Mouse (Mus musculus) T-helper 1 cell (primary cell): ENCODE measurements around the gene Lrrc2.

Experiments used
- in situ Hi-C: fragments of 300-600 bp; cut with MboI, MseI; formaldehyde crosslinking; loops from one replicate; pipeline ENCODE4 v1.15.1; 2025; ENCODE audit warnings: high pct_unique_total_duplicates

Gene Lrrc2

DNA sequence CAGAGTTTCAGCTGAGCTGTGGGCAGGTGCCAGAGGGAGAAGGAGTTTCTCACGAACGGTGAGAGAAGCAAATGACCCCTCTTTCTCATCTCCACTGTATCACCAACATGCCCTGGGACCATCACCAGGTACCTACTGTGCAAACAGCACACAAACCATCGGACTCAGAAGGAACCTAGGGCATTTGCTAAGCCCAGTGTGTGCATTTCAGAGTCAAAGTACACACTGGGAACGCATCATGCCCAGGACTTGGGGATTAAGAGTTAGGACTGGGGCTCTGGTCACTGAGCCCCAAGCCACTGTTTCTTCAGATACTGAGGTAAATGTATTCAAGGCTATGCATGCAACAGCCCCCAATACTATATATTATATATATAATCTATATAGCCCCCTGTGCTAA lies 36.0 kb downstream of the Lrrc2 start:
- in situ Hi-C loops, result no loop called here

DNA sequence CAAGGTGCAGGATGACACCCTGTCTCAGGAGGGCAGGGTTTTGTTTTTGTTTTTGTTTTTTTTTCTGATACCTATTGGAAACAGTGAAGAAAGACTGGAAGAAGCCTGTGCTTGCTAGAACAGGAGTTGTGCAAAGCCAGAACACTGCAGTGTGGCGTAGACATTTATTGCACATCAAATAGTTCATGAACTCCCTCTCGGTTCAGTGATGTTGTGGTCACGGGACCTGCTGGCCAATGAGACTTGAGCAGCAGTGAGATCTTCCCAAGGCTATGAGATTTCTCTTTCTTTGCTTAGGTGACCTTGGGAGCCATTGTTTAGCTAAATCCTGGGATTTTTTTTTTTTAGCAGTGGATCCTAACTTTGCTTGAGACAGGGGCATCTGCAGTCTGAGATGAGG lies 36.7 kb downstream of the Lrrc2 start:
- in situ Hi-C loops, result no loop called here

DNA sequence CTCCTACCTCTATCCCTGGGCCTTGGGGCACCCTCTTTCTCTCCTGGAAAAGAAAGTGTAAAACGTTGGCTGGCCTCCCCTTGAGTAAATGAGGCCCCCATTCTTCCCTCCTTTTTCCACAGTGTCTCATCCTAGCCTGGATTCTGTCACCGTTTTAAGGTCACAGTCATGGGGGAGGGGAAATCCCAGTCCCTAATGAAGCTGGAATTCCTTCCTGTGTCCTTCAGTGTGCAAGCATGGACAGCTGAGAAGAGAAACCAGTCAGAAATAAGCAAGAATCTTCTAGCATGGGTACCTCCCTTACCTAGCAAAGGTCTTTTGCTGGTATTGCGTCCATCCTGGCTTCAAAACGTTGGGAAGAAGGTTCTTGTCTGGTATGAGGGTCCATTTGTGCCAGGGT lies 37.8 kb downstream of the Lrrc2 start:
- in situ Hi-C loops, result no loop called here

DNA sequence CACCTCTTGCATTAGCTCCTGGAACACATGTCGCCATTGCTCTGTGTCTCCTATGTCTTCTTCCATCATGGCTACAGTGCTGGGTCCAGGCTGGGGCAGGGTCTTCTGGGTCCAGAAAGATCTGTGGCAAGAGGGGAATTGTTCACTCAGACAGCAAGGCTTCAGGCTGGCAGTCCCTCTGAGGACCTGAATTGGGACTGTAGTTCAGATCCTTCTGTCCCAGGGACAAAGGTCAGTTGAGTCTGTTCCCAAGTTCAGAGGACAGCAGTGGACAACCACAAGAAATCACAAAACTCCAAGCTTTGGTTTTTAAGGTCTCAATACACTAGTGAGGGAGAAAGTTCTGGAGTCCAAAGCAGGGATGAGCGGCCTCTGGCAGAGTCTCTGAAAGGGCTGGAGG lies 38.2 kb downstream of the Lrrc2 start:
- in situ Hi-C loops, result no loop called here

DNA sequence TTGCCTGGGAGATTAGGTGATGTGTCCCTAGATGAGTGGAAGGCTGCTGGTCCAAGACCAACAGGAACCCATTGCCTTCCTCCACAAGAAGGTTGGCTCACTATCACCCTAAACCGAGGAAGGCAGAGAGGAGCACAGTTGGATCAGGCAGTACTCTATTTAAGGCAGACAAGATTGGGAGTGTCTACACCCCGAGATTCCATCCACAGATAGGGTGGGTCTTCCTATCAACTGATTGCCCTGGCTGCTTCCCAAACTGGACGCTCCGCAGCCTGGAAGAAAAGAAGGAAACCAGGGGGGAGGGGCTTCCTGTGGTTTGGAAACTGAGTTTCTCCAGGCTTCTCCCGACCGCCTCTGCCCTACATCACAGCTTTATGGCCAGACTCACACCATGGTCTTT lies 38.9 kb downstream of the Lrrc2 start, which contains the start of gene Rtp3:
TSS of gene Rtp3 (minus strand) at position 380 of the 400 bp plus-strand sequence.
- in situ Hi-C loops, result no loop called here

DNA sequence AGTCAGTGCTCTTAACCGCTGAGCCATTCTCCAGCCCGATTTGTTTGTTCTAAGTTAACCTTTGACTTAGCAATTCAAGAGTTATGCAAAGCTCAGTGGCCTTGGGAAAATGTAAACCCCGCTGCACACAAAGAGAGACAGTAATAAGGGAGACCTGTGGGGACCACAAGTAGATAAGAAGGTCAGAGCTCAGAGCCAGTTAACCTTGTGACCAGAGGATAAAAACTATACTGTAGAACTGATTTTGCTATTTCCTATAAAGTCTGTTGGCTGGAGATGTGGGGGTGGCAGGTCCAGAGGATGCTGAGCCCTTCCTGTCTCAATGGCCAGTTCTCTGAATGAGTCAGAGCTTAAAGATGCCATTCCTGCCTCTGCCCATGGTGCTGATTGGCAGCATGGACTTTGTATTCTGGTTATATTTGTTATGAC lies 42.0 kb downstream of the Lrrc2 start:
- in situ Hi-C loops, result no loop called here

DNA sequence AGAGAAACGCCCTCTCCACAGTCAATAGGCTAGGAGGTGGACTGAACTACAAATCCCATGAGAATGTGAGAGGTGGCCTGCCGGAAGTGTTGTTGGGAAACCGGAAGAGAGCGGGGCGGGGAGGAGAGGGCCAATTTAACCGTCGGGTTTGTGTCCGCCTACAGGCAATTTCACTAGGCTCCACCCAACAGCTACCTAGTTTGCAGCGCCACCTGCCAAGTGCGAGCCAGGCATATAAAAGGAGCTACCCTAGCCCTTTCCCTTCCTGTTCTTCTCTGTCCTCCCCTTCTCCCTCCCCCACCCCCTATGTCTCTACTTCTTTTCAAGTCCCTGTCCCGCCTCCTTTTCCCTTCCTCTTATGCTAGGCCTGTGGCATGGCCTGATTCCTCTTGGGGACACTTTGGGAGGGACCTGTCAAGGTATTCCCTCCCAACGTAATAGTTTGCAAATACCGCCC lies 43.4 kb downstream of the Lrrc2 start:
- in situ Hi-C loops, result no loop called here

DNA sequence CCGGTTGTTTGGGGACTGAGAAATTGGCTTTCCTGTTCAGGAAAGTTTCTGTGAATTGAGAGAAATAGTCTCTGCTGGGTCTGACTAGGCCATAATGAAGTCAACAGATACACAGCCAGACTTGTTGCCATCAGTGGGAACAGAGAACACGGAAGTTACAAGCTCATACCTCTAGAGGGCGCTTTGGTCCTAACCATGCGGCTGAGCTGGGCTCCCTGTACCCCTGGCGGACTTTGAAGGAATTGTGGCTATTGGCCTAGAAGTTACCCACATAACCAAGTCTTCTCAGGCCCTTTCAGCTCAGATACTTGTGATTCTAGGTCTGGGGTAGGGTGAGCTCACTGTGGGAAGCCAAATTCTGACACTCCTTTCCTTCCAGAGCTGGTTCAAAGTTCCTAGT lies 45.9 kb downstream of the Lrrc2 start:
- in situ Hi-C loops, result no loop called here

DNA sequence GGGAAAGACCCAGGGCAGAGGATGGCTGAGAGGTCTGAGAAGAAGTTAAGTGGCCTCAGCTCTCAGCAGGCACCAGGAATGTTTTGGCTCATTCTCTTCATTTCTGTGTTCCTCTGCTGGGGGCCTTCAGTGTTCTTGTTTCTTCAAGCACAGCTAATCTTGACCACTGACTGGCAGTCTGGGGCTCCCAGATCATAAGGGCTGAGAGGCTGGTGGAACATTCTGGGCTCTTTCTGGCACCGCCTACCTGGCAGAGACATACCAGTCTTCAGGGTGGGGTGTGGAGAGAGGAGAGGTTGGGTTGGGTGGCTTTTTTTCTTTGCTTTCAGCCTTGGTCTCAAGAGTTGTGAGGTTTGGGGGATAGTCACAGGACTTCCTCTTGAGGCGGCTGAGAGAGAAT lies 47.7 kb downstream of the Lrrc2 start:
- in situ Hi-C loops, result no loop called here

DNA sequence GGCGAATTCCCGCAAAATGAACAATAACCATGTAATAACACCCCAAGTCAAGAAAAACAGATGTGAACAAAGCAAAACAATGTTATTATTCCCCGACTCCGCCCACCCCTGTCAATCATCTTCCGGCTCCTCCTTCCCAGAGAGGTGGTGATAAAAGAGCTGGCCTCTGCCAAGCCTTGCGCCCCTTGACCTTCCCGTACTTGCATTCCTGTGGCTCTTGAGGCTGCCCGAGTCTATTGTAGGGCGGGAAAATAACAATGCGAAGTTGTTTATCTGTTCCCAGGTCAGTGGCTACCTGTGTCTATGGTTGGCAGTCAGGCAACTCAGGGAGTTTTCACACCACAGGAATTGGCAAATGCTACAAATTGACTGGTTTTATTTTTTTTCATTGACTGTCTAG lies 48.5 kb downstream of the Lrrc2 start:
- in situ Hi-C loops, result loop anchor here (5.0 kb wide), 1 partner anchor 77 kb away; no protein-coding TSS in a partner anchor

DNA sequence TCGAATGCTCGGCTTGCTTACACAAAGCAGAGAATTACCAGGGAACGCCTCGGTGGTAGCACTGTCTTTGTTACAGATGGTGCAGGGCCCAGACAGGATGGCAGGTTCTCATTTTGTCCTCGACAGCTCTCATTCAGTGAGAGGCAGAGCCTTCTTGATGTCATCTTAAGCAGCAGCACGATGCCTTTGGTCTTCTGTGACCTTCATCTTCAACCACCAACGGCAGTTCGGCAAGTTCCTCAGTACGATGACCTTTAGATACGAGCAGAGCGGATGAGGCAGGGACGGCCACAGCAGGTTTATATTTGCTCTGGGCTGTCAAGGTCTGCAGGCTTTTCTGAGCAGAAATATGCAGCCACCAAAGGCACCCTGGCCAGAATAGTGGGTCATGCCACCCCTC lies 50.3 kb downstream of the Lrrc2 start:
- in situ Hi-C loops, result loop anchor here (5.0 kb wide), 1 partner anchor 76 kb away; no protein-coding TSS in a partner anchor

DNA sequence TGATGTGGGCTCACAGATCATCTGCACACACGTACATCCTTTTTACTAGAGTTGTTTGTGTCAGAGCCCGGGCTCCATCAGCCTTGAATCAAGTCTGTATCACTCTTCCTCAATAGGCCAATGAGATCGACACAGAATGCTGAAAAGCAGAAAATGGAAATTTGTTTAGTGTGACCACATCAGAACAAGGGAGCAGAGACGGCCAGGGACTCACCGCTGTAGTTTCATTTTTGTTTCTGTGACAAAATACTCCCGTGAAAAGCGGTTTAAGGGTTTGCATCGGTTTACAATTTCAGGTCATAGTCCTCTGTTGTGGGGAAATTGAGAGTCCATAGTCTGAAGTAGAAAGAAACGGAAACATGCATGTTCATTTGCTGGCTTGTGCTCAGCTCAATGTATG lies 51.9 kb downstream of the Lrrc2 start:
- in situ Hi-C loops, result loop anchor here (5.0 kb wide), 1 partner anchor 74 kb away; no protein-coding TSS in a partner anchor

DNA sequence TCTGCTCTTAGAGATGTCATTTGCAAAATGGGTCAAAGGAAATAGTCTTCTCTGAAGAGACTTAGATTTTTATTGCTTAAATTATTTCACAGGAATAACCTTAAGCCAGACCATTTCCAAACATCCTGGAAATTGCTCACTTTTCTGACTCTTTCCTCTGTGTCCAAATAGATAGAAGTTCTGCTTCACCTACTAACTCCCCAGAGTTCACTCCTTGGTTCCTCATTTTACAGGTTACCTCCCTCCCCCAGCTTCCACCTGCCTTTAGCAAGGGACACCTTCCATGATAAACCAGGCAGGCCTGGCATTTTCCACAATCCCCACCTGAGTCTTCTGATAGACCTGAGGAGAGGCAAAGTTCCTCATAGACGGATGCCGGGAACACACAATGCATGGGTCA lies 55.2 kb downstream of the Lrrc2 start:
- in situ Hi-C loops, result no loop called here

DNA sequence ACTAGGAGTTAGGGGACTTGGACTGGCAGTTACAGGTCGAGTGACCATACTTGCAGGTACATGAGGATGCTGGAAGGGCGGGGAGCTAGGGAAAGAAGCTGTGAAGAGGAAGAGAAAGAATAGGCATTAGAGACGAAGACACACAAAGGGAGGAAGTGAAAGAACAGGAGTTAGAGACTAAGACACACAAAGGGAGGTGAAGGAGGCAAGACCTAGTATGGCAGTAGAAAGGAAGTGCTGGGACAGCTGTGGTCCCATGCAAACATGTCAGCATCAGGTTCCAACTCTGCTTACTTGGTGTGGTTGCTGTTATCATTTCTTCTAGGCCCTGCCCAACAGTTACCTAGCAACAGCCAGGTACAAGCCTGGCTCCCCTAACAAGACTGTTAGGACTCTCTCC lies 58.4 kb downstream of the Lrrc2 start:
- in situ Hi-C loops, result no loop called here

DNA sequence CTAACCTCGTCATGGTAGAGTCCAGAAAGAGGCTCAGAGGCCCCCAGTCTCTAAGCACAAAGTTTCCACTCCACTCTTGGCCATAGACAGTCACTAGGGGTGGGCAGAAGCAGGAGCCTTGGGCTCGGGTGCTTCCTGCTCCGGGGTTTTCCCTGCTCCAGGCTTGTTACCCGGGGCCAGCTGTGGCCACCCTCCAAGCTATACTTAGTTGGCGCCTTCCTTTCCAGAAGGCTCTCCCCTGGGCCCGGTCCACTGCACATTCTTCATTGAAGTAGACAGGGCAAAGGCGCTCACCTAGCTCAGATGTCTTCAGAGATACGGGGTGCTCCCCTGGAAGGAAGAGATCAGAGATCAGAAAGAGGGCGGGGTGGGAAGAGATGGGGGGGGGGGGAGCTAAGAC lies 60.2 kb downstream of the Lrrc2 start:
- in situ Hi-C loops, result no loop called here

DNA sequence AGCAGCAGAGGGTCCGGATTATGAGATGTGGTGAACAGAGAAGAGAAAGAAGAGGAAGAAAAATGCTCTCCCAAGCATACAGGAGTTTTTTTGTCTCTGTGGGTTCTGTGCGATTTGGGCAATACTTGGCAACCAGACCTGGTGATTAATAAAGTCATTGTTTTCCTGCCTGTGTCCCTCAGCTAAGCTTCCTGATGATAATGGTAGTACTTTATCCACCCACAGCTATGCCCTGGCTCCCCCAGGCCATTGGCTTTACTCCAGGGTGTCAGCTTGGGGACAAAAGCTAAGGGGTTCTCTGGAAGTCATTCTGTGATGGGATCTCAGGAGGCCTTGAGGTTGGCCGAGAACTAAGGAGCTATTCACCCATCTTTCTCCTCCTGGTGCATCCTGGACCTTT lies 60.7 kb downstream of the Lrrc2 start:
- in situ Hi-C loops, result no loop called here

DNA sequence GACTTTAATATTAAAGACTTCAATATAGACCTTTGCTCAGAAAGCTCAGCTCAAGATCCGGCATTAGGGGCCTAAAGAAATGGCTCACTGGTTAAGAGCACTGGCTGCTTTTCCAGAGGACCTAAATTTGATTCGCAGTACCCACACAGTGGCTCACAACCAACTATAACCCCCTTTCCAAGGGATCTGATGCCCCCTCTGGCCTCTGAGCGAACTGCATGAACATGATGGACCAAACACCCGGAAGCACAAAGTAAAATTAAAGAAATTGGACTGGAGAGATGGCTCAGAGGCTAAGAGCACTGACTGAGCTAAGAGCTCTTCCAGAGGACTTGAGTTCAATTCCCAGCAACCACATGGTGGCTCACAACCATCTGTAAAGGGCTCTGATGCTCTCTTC lies 64.3 kb downstream of the Lrrc2 start:
- in situ Hi-C loops, result no loop called here

DNA sequence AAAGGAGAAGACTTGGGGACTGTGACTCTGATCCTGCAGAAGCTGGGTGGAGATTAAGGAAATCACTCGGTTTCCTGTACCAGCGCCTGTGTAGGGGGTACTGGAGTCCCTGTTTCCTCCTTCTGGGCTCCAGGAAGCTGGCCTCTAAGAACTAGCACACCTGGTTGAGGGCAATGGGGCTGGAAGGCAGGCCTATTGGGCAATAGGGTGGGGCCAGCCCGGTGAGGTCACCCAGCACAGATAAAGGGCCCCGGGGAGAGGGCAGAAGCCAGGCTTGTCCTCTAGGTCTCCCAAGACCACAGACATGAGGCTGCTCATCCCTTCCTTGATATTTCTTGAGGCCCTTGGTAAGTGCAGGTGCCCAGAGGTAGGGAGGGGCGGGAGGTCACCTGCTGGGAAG lies 67.7 kb downstream of the Lrrc2 start, which contains the start of gene Ltf:
TSS of gene Ltf (plus strand) at position 250 of the 400 bp plus-strand sequence.
- in situ Hi-C loops, result no loop called here

DNA sequence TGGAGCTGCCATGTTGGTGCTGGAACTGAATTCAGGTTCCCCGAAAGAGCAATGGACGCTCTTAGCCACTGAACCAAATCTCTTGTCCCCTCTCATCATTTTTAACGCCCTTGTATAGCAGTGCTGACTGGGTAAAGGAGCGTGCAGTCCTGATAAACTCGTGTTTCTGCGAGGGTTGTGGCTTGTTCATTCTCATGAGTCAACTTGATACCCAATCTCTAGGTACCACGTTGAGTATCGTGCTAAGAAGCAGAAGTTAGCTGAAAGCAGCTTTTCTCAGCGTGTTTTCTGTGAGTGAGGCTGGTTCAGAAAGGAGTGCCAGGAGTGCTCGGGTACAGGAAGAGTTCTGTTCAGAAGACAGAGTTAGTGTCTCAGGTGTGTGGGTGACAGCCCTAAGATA lies 75.4 kb downstream of the Lrrc2 start:
- in situ Hi-C loops, result loop anchor here (10.0 kb wide), 1 partner anchor 898 kb away; no protein-coding TSS in a partner anchor
